Mouse (Mus musculus) brown adipose tissue, adult 24 weeks (tissue): ENCODE measurements around the gene Gm49355. TPM values are rescaled to one million over a fixed set of nuclear protein-coding genes. Genes with fewer than 3 reads are reported as not detected.

Experiments used
- H3K27ac ChIP-seq: fragments of 200-500 bp; replicated peaks from 2 replicates; pipeline ENCODE4 v1.5.1; 2012; ENCODE audit warnings: low read depth, mild to moderate bottlenecking, low read length
- H3K4me1 ChIP-seq: fragments of 200-500 bp; 2 replicates; pipeline ENCODE4 v1.6.1; 2012; ENCODE audit warnings: low read length, mixed read lengths; ENCODE audit not compliant: control insufficient read depth, insufficient read depth, insufficient read length
- H3K4me3 ChIP-seq: fragments of 200-500 bp; 2 replicates; pipeline ENCODE4 v1.5.1; 2012; ENCODE audit warnings: low read depth, mild to moderate bottlenecking, low read length, moderate library complexity; ENCODE audit not compliant: insufficient read depth
- polyA plus RNA-seq: library from polyadenylated mRNA; stranded (reverse); fragments of >200 nt; gene quantifications from 2 replicates; pipeline ENCODE4 v1.2.4, GENCODE M21; 2012; ENCODE audit not compliant: missing spikeins, insufficient read depth, insufficient read length

Gm49355 gene
- polyA plus RNA-seq, 1 experiment: not detected

GRCm38 (mm10) chr14:12338811-12339565 is 55.2 kb downstream of the Gm49355 start:
- H3K4me1 ChIP-seq: no peaks in the 10 kb centered on the region
- H3K27ac ChIP-seq: no peak overlapping the region
- H3K4me3 ChIP-seq: no peak overlapping the region

- Histone ChIP-seq H3K27ac (no peak overlapping the region), H3K4me3 (no peak overlapping the region)
Observed at GRCm38 (mm10) chr14:12340238-12341074, 56.7 kb downstream of the Gm49355 start.

GRCm38 (mm10) chr14:12341075-12341788 is 57.5 kb downstream of the Gm49355 start:
- no peak overlapping the region for H3K4me3 ChIP-seq
- no peak overlapping the region for H3K27ac ChIP-seq
- H3K4me1 ChIP-seq: no peaks in the 10 kb centered on the region

More at GRCm38 (mm10) chr14:12340238-12341074, 56.7 kb downstream of the Gm49355 start:
- no peaks in the 10 kb centered on the region for H3K4me1 ChIP-seq

- Histone ChIP-seq H3K4me1 (no peaks in the 10 kb centered on the region), H3K27ac (no peak overlapping the region), H3K4me3 (no peak overlapping the region)
Observed at GRCm38 (mm10) chr14:12341789-12342457, 58.1 kb downstream of the Gm49355 start.

DNA sequence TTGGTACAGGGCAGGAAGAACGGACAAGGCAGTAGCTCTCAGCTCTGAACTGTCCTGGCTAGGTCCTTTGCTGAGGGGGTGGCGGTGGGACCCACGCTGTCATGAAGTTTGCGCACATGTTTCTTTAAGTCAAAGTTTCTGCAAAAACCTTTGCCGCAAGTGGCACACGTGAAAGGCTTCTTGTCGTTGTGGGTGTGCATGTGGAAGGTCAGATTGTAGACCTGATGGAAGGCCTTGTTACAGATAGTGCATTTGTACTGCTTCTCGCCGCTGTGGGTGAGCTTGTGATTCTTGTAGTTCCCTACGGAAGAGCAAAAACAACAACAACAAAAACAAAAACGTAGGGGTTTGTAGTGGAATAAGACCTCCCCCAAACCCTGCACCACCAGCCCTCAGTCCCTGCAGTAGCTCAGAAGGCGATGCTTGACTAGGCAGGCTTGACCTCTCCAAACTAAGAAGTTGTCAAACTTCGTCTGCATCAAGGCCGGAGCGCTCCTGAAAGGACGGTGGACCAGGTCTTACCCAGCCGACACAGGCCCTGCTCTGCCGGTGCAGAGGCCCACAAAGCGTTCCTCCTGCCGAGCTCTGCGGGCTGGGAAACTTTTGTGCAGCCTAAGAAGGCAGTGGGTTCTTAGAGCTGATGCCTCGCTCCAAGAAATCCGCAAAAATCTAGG is 58.8 kb downstream of the Gm49355 start:
- H3K4me1 ChIP-seq: no peaks in the 10 kb centered on the region
- H3K27ac ChIP-seq: no peak overlapping the region
- no peak overlapping the region for H3K4me3 ChIP-seq

DNA sequence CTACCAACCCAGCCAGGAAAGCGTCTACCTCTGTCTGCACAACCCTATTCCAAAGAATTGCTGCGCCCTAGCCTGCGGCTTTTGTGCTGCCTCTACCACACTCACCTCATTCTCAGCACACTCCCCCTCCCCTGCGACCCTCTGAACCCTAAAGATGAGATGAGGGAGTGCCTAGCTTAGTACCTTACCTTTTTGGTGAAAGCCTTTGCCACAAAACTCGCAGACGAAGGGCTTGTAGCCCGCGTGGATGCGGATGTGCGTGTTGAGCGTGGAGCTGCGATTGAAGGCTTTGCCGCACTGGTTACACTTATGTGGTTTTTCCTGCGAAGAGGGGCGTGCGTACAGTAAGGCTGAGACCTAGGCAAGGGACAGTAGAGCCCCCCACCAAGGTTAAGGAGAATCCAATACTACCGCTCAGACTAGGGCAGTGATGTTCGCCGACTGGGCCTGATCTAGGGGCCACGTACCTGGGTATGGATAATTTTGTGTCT is 59.7 kb downstream of the Gm49355 start:
- Histone ChIP-seq H3K27ac (no peak overlapping the region), H3K4me1 (no peaks in the 10 kb centered on the region), H3K4me3 (no peak overlapping the region)

GRCm38 (mm10) chr14:12344061-12344745 is 60.4 kb downstream of the Gm49355 start:
- H3K27ac ChIP-seq: no peak overlapping the region
- H3K4me3 ChIP-seq: no peak overlapping the region
- no peaks in the 10 kb centered on the region for H3K4me1 ChIP-seq

DNA sequence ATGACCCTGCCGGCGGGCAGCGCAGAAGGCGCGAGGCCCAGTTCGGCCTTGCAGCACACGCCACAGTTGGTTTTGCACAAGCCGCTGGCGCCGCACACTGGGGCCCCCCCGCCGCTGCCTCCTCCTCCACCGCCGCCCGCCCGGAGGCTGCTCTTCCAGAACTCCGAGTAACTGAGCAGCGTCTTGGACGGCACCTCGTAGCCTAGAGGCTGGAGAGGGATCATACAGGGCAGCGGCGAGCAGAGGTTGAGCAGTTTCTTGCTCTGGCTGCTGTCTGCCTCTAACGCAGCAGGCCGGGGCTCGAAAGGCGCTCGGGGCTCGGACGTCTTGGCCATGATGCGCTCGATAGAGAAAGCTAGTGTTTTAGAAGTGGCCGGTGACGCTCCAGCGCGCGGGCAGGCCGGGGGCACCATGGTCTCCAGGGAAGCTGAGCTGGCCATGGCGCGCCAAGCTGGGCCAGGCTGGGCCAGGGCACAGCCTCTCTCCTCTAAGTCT is 61.0 kb downstream of the Gm49355 start:
- Histone ChIP-seq H3K4me1 (no peaks in the 10 kb centered on the region), H3K4me3 (no peak overlapping the region), H3K27ac (no peak overlapping the region)

DNA sequence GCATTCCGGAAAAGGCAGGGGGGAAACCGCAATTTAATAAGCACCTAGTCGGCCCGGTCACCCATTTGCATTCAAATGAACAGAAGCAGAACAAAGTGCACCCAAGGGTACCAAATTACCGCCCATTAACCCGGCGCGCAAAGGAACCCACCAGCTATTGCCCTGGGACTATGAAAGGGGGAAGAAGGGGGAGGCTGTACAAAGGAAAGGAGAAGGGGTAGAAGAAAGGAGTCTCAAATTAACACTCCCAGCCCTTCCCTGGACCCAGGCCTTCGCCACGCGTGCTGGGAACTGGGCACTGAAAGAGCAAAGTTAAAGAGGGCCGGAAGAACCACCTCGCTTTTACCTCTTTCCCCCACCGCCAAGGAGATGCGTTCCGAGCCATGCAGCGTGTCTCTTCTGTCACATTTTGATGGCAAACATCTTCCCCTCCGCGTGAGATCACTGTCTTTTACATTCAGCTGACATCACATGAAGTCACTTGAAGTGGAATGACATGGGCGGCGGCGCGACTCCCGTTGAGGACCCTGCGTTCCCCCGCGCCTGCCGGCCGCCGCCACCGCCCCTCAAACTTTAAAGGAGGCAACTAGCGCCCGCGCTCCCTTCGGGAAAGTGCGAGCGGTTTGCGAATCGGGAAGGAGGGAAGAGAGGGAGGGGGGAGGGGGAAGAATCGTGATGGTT is 61.6 kb downstream of the Gm49355 start:
- H3K27ac ChIP-seq: no peak overlapping the region
- no peaks in the 10 kb centered on the region for H3K4me1 ChIP-seq
- no peak overlapping the region for H3K4me3 ChIP-seq

DNA sequence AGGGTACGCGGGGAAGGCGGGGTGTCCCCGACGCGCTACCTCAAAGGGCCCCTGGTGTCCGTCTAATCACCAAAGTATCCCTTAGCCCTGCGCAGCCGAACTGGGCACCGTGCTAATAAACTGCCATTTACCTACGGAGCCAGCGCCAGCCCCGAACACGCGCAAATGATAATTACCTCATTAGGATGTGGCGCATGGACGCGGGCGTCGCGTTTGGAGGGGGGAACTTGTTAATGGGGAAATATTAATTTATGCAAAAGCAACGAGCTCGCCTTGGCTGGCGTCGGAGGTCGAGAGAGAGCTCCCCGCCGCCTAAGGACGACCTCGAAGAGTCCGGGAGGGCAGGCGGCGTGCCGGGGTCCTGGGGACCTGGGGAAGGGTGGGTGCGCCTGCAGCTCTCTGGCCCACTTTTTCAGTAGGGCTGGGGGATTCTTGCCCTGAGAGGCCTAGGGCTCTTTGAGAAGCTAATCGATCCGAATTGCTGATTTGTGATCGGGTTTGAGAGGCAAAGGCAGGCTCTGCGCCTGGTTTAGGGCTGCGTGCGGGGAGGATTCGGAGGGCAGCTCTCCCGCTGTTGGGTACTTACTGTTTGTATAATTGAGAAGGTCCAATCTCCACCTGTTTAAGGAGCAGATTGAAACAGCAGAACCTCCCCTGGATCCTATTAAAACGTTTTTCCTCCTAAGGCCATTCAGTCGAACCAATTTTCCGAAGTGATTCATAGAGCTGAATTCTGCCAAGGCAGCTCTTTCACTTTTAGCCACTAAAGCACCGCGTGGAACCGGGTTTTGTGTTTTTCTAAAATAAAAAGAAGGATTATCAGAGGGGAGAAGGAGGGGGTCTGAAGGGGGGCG is 62.5 kb downstream of the Gm49355 start:
- Histone ChIP-seq H3K4me1 (no peaks in the 10 kb centered on the region), H3K4me3 (no peak overlapping the region), H3K27ac (no peak overlapping the region)

GRCm38 (mm10) chr14:12346865-12347600 is 63.3 kb downstream of the Gm49355 start:
- Histone ChIP-seq H3K27ac (no peak overlapping the region), H3K4me1 (no peaks in the 10 kb centered on the region), H3K4me3 (no peak overlapping the region)

DNA sequence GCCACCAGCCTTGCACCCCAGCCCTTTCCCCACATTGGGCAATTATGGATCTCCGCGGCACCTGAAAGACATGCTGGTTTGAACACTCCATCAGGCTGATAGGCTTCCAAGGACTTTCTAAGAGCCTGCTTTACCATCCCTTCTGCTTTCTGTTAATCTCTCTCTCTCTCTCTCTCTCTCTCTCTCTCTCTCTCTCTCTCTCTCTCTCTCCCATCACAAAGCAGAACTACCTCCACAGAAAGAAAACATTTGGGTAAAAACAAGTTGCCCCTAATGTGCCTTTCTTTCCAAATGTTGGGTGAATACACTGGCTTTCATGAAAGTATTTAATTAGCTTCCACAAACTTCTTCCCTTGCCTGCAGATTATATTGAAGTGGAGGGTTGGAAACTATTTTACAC is 64.3 kb downstream of the Gm49355 start, which contains the start of gene Fezf2:
TSS of gene Fezf2 (minus strand) at position 101 of the 400 bp plus-strand sequence.
- Histone ChIP-seq H3K27ac (no peak within 1 kb of the TSS), H3K4me1 (no peaks in the 10 kb centered on the region), H3K4me3 (no peak within 1 kb of the TSS)
